Mouse (Mus musculus): ENCODE data around the gene Fnip1.

DNA sequence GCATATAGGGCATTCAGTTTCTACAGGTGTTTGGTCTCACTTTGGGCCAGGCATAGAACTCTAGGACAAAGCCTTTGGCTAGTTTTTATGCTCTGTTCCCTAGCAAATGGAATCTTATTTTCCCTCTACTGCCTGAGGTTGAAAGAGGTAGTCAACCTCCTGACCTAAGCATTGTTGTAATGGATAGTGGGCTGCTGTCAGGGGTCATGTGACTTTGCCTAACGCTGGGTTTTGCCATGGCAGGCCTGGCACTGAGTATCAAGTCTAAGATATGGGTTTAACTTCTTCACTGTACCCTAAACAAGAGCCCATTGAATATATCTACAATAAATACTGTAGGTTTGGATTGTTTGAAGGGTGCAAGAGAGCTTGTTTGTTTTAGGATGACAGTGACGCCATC is 101.0 kb downstream of the Fnip1 start:
- no peak for TF ChIP-seq ELF1 (IDR thresholded peaks at IDR 0.05; ENCODE audit: low read depth, low read length)
- TF ChIP-seq MEF2A (IDR thresholded peaks at IDR 0.05; ENCODE audit: extremely low read depth, insufficient replicate concordance, low read depth, low read length, poor library complexity, severe bottlenecking), result no peak
- TF ChIP-seq CTCF (IDR thresholded peaks at IDR 0.05 in 2 of 3, conservative IDR thresholded peaks at IDR 0.05 in 1 of 3; ENCODE audit: control insufficient read depth in 1 of 3, insufficient read depth in 1 of 3, low read depth in 2 of 3, low read length in 3 of 3, poor library complexity in 1 of 3, severe bottlenecking in 1 of 3), result no peak
- no peak for TF ChIP-seq KAT2A (conservative IDR thresholded peaks at IDR 0.05; ENCODE audit: low read depth, low read length)
